Mouse (Mus musculus) megakaryocyte, embryonic 14.5 days (primary cell): ENCODE measurements around the gene Ralgds.

Source experiments
- FLI1 ChIP-seq: IDR thresholded peaks from 2 replicates; pipeline ENCODE4 v1.6.1; 2012; ENCODE audit warnings: low read length, inconsistent platforms, mixed read lengths
- GATA1 ChIP-seq: IDR thresholded peaks from 3 replicates; pipeline ENCODE4 v1.6.1; 2012; ENCODE audit warnings: mixed read lengths, low read length, inconsistent platforms, borderline replicate concordance

GRCm38 (mm10) chr2:28525219-28525942 is 12.5 kb downstream of the Ralgds start:
- no peak for TF ChIP-seq GATA1
- TF ChIP-seq FLI1, result no peak
